Mouse (Mus musculus) cerebral cortex, adult 2 months (tissue): ENCODE measurements around the gene Zbtb34.

Source experiments
- WGBS: fragments of 180-500 bp; shearing (Covaris S2); methylation state at CpG from one replicate; pipeline ENCODE4 v1.1.7; 2018; 5-methylcytosine and 5-hydroxymethylcytosine counted together

Gene Zbtb34

GRCm38 (mm10) chr2:33445741-33446140, 14.6 kb upstream of the Zbtb34 start:
- WGBS: 85% methylated on average over 5 of the region's 5 CpGs

GRCm38 (mm10) chr2:33444358-33444757, 13.2 kb upstream of the Zbtb34 start:
- WGBS: 16% methylated on average over 5 of the region's 5 CpGs

GRCm38 (mm10) chr2:33442701-33443100, 11.6 kb upstream of the Zbtb34 start:
- WGBS: 31% methylated on average over 4 of the region's 4 CpGs

DNA sequence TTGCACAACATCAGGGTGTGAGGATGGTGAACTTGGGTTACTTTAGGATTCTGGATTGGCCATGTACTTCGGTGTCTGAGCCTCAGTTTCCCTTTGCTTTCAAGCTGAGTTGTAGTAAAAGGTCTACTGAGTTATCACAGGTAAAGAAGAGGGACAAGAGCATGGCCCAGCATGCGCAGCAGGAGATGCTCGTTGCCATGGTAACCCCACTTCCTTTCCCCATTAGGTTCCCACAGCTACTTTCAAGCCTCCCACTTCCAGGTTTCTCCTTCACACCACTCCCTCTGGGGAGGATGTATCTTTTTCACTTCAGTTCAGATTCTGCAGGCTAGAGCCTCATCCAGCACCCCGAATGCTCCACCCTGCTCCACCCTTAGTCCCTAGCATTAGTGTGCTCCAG, 9.8 kb upstream of the Zbtb34 start:
- WGBS: 23% methylated on average over 4 of the region's 4 CpGs

- 34% methylated on average over 9 of the region's 9 CpGs for WGBS
Observed at GRCm38 (mm10) chr2:33439980-33440670, 9.0 kb upstream of the Zbtb34 start.

DNA sequence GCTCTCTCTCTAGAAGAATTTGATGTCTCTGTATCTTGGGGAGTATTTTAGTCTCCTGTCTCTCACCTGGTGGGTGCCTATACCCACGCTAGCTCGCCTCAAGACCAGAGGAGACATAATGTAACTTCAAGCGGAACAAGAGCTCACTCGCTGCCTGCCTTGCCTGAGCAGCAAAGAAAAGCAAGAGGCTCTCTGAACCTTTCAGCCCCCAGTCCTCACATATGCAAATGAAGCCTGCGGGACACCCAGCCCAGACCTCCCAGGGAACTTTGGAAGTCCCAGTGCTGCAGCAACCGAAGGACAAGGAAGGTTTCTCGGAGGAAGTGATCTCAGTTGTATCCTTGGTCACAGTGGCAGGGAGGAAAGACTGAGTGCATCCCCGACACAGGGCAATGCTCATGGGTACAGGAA, 8.4 kb upstream of the Zbtb34 start:
- WGBS: 28% methylated on average over 8 of the region's 8 CpGs

DNA sequence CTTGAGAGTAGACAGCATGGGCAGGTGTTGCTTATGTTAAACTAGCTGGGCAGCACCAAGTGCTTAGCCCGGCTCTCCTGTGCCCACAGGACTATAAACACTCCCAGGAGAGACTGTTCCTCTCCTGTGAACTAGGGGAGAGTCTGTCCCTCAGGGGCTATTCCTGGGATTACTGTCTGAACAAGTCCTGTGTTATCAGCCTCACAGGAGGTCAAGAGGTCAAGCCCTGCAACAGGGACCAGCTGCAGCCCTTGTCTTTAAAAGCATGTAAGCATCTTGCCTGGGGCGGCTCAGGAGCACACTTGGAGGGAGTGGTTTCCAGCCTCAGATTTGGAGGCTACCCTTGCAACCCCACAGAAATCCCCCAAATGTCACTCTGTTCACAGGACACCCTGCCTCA, 7.3 kb upstream of the Zbtb34 start:
- 90% methylated on average over 2 of the region's 2 CpGs for WGBS

DNA sequence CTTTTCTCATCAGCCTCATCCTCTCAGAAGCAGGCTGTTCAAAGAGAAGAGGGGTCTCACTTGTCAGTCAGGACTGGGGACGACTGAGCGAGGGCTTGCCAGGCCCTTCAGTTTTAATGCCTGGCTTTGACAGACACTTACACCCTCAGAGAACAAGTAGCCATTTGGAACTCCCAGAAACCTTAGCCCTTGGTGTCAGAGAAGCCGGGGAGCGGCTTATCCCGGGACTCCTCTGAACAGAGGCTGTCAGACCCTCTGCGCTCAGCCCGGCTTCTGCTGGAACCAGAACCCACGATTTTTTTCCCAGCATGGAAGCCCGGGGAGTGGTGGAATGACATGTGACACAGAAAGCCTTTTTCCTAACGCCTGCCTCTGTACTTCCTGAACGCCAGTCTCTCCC, 6.1 kb upstream of the Zbtb34 start:
- 63% methylated on average over 11 of the region's 11 CpGs for WGBS

DNA sequence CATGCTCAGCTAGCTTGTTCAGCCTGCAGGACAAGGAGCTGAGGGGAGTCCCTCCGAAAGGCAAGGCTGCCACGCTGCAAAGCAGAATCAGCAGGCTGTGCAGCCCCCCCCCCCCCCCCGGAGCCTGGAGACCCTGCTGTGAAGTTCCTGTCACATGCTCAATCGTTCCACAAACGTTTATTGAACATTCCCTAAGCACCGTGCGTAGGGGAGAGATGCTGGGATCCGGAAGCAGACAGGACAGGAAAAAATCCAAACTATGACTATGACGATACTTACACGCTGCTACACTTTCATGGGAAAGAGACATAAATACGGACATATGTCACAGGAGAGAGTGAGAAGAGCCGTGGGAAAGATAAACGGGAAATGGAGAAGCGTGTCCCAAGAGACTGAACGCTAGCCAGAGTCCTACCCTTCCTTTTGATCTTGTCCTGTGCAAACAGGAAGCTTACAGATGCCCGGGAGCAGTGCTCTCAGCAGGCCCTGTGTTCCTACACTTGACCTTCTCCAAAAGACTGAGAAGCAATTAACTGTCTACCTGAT, 5.0 kb upstream of the Zbtb34 start:
- 27% methylated on average over 16 of the region's 16 CpGs for WGBS

- WGBS: 58% methylated on average over 8 of the region's 8 CpGs
Observed at GRCm38 (mm10) chr2:33435036-33435650, 4.0 kb upstream of the Zbtb34 start.

DNA sequence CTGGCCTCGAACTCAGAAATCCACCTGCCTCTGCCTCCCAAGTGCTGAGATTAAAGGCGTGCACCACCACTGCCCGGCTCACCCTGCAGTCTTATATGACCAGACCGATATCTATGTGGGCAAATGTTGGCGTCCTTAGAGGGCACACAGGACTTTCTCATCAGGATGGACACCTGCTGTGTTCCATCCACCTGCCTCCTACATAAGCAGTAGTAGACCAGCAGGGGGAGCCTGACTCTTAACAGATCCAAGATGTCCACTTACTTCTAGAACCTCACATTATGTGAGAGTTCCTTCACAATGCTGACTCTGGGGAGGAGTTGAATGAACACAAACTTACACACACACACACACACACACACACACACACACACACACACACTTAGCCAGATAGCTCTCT, 1.8 kb upstream of the Zbtb34 start:
- WGBS: 71% methylated on average over 5 of the region's 5 CpGs

GRCm38 (mm10) chr2:33430081-33430770, 898 bp downstream of the Zbtb34 start:
- WGBS: 3% methylated on average over 13 of the region's 13 CpGs

- 27% methylated on average over 6 of the region's 6 CpGs for WGBS
Observed at GRCm38 (mm10) chr2:33429339-33429738, 1.8 kb downstream of the Zbtb34 start.

- WGBS: 57% methylated on average over 10 of the region's 10 CpGs
Observed at GRCm38 (mm10) chr2:33426640-33427398, 4.3 kb downstream of the Zbtb34 start.

- 79% methylated on average over 4 of the region's 4 CpGs for WGBS
Observed at GRCm38 (mm10) chr2:33417454-33417853, 13.7 kb downstream of the Zbtb34 start.

DNA sequence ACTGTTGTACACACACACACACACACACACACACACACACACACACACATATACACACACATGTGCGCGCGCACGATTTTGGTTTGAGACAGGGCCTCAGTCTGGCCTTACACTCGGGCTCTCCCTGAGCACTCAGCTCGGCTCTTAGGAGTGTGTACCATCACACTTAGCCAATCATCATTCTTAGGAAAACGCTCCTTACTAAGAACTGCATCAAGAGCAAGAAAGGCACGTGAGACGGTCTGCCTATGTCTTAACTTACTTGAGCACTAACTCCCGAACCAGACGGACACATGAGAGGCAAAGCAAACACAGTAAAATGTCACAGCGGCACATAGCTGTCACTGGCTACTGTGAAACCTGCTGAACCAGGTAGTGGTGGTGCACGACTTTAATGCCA, 17.1 kb downstream of the Zbtb34 start:
- WGBS: 87% methylated on average over 13 of the region's 13 CpGs

- WGBS: 58% methylated on average over 14 of the region's 14 CpGs
Observed at GRCm38 (mm10) chr2:33412111-33412510, 19.0 kb downstream of the Zbtb34 start.

DNA sequence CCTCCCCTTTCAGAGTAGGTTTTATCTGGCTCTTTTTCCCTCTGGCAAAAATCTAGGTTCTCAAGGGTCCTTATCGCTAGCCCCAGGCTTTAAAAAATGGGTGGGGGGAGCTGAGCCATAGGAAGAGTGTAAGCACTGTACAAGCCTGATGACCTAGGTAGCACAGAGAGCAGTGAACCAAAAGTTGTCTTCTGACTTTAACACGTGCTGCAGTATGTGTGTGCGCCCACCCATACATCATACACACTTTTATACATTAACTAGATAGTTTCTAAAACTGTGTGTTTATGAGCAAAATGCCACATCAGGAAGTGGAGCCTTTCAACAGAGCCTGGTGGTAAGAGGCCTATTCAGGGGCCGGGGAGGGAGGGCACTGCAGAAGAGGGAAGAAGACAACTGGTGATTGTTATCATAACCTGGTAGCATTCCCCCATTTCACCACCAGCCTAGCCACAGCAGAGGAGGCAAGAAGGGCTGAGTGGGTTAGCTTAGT, 27.6 kb downstream of the Zbtb34 start:
- 78% methylated on average over 4 of the region's 4 CpGs for WGBS

GRCm38 (mm10) chr2:33402638-33403037, 28.5 kb downstream of the Zbtb34 start:
- WGBS: 63% methylated on average over 5 of the region's 5 CpGs

GRCm38 (mm10) chr2:33402236-33402635, 28.9 kb downstream of the Zbtb34 start:
- 27% methylated on average over 7 of the region's 7 CpGs for WGBS

DNA sequence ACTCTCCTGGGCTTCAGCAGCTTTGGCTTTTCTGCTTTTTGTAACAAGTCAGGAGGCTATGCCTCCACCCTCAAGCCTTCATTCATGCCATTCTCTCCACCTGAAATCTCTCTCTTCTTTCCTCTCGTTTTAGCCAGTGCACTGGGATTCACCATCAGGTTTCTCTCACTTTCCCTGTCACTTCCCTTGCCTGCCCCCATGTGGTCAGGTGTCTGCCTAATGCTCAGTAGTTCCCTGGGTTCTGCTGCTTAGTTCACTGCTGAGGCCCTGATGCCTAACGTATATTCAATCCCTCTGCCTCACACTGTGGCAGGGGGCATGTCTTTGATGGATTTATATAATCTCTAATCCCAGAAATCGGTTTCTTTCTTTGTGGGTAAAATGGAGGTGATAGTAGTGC, 29.9 kb downstream of the Zbtb34 start:
- 52% methylated on average over 3 of the region's 3 CpGs for WGBS

- WGBS: 92% methylated on average over 5 of the region's 5 CpGs
Observed at GRCm38 (mm10) chr2:33400541-33400940, 30.6 kb downstream of the Zbtb34 start.
